Mouse (Mus musculus) G1E-ER4 (cell line): ENCODE data around the gene Sdccag8. TPM values are rescaled to one million over a fixed set of nuclear protein-coding genes. Genes with fewer than 3 reads are reported as not detected.

Source experiments
- GATA1 ChIP-seq: IDR thresholded peaks from one replicate; pipeline ENCODE4 v1.8.0; 2012; ENCODE audit warnings: low read length, inconsistent platforms
- polyA plus RNA-seq: library from polyadenylated mRNA; stranded (reverse); fragments of >175 nt; gene quantifications from 2 replicates; pipeline ENCODE4 v1.2.3, GENCODE M21; 2012

The Sdccag8 gene
- polyA plus RNA-seq, 1 experiment: 2.0 TPM

DNA sequence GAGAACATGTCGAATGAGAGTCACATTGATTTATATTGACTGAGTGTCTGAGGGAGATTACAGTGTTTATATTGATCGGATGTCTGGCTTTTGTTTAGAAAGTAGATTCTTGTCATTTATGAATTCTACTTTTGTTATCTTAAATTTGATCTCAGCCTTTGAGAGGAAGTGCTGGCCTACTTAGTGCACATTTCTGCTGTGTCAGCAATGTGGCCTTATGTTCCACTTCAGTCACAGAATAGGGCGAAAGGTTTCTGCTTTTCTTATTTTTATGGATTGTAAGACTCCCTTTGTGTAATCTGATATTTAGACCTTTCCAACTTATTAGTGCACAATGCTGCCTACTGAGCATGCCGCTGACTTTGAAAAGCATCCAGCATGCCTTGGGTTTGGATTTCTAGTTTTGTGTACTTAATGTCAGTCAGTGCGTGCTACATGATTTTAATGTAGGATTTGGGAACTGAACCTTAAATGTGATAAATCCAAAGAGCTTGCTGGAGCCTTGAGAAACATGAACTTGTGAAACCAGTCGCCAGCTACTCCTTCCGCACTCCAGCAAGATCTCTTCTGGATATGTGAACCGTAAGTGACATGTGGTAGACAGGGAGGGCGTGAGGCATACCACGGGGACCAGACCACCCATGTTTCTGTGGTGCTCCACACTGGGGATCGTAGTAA is 34.3 kb downstream of the Sdccag8 start:
- TF ChIP-seq GATA1: no peak

DNA sequence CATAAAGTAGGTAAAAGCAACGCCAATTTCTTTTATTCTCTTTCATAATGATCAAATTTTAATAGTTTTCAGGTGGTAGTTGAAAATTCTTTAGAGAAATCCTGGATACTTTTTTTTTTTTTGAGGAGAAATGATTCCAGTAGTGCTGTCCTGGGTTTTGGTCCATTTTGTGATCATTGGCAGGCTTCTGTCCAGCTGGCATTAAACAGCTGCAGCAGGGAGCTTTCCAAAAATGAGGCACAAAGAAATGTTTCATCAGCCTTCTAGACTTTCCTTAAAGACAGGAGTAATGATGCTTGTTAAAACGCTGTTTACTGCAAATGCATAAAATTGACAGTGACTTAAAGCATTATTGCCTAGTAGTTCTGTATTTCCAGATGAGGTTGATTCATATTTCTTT is 34.9 kb downstream of the Sdccag8 start:
- TF ChIP-seq GATA1: no peak

GRCm38 (mm10) chr1:176851401-176851800 is 36.9 kb downstream of the Sdccag8 start:
- no peak for TF ChIP-seq GATA1

DNA sequence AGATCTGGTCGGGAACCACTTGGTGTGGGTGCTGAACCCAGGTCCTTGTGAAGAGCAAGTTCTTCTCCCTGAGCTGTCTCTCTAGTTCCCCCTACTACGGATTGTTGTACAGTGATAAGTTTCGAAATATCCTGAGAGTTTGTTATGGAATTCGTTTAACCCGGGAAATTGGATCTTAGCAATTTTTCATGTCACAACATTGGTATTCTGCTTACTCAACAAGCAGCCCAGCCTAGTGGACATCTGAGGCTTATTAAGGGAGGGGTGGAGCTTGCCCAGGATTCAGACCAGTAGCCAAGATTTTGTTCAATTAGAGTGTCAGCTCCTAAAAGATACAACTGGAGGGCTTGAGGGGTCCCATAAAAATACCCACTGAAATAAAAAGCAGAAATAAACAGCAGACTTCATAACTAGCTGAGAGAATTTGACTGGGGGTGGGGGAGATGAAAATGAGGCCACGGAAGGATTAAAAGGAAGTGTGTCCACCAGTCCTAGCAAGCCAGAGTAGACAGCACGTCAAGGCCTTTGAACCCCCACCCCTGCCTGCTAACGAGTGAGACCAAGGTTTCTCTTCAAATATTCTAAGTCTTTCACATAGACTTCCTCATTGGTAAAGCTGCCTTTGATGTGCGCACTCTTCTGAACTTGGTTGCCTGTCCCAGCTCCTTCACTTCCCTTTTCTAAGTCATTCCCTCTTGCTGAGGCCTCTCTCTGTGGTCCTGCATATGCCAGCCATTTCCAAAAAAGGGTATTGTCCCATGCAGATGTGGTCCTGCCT is 38.5 kb downstream of the Sdccag8 start:
- TF ChIP-seq GATA1: no peak

DNA sequence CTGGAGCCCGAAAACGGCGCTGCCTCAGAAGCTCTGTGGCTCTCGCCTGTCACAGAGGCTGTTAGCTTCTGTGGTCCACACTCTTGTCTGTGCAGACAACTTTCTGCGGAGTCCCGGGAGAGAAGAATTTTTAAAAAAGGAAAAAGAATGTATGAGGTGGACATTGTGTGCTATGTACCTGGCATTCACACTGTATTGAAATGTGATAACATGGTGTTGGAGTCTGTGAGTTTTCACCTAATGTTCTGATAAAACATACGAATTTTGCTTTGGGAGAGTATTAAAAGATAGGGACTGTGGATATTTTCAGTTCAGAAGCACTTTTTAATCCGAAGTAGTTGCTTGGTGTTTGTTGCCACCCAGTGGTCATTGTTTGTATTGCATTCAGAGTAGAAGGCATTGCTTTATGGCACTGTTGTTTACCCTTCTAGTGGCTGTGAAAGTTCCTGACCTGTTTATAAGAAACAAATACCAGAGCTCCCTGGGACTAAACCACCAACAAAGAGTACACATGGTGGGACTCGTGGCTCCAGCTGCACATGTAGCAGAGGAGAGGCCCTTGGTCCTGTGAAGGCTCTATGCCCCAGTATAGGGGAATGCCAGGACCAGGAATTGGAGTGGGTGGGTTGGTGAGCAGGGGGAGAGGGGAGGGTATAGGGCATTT is 47.7 kb downstream of the Sdccag8 start:
- TF ChIP-seq GATA1: no peak

DNA sequence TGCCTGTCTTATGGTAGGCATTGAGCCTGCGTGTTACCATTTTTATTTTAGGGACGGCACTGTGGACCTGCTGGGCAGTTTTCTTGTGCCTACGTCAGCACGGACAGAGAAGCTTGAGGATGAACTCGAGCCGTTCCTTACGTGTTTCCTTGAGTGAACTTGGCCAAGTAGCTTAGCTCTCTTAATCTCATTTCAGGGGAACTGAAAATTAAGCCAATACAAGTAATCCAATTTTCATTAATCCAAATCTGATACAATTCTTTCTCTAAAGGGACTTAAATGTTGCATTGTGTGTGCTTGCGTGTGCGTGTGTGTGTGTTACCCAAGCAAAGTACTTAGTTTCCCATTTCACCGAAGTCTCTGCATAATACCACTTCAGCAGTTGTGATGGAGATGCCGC is 56.0 kb downstream of the Sdccag8 start:
- no peak for TF ChIP-seq GATA1

DNA sequence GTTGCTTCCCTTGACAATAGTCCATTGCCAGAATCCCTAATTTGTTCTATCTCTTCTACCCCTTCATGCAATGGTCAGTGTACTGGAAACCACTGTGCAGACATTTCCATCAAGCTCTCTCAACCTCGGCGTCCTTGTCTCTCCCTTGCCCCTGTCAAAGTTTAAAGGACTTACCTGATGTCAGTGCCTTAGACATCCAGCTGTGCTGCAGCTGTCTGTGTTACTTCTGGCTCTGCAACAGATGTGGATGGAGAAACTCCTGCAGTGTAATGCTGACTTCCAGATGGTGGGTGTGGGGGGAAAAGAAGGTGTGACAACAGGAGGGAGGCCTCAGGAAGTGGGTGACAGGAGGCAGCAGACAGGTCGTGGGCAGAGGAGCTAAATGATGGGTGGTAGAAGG is 57.5 kb downstream of the Sdccag8 start:
- TF ChIP-seq GATA1: no peak

DNA sequence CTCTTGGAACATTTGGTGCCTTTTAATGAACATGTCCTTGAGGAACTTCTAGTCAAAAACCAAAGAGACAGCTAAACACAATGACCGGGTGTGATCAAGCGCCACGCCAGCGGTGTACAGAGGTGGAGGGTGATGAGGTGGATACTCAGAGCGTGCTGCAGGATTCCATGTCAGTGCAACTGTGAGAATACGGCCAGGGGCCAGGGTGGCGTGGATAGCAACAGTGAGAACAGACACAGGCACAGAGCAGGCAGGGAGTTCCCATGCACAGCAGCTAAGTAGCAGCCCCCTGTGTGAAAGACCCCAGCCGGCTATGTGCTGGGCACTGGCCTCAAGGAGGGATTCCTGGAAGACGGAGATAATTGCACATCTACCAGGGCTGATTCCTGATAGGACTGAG is 59.0 kb downstream of the Sdccag8 start:
- TF ChIP-seq GATA1: no peak

DNA sequence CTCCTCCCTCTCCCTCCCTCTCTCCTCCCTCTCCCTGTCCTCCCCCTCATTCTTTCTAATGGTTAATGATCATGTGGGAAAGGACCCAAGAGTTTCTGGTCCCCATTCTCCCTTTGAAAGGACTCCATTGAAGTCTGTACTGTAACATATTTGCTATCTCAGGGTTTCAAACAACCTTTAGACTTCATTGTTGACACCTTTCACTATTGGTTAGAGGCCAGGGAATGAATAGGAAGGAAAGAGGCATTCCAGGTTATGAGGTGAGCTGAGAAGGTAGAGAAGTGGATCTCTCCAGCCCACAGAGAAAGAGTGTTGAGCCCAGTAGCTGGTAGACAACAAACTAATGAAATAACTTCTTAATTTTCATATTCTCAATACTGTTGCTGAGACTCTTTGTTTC is 59.7 kb downstream of the Sdccag8 start:
- no peak for TF ChIP-seq GATA1

DNA sequence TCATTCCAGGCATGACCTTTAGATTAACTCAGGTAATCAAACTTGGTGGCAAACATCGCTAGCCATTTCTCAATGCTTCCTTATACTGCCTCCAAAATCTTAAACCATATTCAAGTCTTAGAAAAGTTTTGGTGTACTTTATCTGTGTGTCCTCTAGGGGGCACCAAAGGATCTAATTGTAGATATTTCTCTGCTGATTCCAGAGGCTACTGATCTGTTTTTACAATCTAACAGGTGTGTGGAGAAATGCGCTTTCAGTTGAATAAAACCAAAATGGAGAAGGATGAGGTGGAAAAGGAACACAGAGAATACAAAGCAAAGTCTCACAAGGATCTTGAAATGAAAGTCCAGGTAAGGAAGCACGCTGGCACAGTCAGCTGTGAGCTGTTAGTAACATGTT is 63.3 kb downstream of the Sdccag8 start:
- no peak for TF ChIP-seq GATA1

DNA sequence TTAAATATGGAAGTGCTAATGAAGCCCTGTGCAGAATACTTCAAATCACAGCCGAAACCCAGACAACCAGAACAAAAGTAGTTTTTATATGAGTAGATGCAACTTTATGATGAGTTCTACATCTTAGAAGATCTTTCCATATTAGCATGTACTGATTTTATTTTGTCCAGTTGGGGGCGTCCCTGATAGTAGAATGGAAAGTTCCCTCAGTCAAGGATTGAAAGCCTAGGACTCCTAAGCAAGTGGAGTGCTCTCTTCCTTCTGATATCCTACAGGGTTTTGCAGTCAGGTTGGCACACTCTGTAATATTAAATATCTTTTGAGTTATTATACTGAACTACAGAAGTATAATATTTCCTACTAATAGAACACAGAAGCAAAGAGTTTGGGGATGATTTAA is 64.5 kb downstream of the Sdccag8 start:
- TF ChIP-seq GATA1: no peak

- no peak for TF ChIP-seq GATA1
These were observed 65.2 kb downstream of the Sdccag8 start for GRCm38 (mm10) chr1:176879614-176880013.

- no peak for TF ChIP-seq GATA1
These were observed 65.6 kb downstream of the Sdccag8 start for GRCm38 (mm10) chr1:176880101-176880500.

GRCm38 (mm10) chr1:176880943-176881342 is 66.5 kb downstream of the Sdccag8 start:
- no peak for TF ChIP-seq GATA1

DNA sequence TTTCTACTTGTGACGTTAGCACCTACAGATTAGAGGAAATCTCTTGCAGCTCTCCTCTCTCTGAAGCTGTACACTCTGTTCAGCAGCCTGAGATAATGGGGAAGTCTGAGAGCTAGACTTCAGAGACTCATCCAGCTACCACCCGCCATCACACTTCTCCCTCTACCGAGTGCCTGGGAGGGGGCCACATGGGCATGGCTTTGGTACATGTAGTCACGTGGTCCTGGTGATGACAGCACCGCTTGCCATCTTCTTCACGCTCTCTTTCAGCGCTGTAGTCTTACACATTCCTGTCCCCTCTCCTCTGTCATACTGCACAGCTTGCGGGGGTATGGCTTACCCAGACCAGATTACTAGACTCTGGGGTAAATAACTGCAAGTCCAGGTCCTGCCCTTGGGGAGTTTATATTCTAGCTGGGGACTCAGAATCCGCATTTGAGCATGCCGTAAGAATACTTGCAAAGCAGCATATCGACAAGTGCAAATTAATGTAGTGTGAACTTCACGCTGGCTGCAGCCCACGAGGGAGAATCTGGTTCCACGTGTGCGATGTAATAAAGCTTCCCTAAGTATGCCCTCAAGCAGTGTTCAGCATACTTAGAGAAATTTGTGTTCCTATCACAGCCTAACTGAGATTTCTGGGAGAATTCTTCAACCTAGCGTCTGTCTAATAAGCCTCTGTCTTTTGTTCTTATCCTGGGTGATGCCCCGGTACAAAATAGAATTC is 70.9 kb downstream of the Sdccag8 start:
- no peak for TF ChIP-seq GATA1

- no peak for TF ChIP-seq GATA1
These were observed 71.5 kb downstream of the Sdccag8 start for GRCm38 (mm10) chr1:176886002-176886401.
